Mouse (Mus musculus) olfactory bulb, adult 2 months (tissue): ENCODE results near the gene Il25.

Source experiments
- CTCF ChIP-seq: fragments of 200-500 bp; IDR thresholded peaks from 2 replicates; pipeline ENCODE4 v1.5.1; 2012; ENCODE audit warnings: low read depth, mild to moderate bottlenecking, low read length, moderate library complexity; ENCODE audit not compliant: insufficient read depth
- POLR2A ChIP-seq: fragments of 200-500 bp; IDR thresholded peaks from 2 replicates; pipeline ENCODE4 v1.6.1; 2012; ENCODE audit warnings: mild to moderate bottlenecking, low read depth, low read length, moderate library complexity; ENCODE audit not compliant: insufficient read depth

DNA sequence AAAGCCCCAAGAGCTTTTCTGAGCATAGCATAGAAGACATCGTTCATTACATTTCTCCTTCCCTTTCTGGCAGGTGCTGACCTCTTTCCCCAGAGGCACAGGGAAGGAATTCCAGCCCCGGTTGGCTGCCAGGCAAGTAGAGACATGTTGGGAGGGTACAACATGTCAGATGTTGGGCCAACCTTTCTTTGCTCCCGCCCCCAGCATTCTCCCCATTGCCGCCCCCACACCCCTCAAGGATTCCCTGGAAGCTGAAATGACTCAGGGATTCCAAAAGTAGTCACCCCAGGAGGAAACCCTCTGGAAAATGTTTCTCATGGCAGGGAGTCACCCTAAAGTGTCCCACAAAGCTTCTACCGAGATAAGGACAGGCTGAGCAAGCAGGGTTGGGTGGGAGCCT is 2.7 kb upstream of the Il25 start:
- TF ChIP-seq CTCF = no peak
- TF ChIP-seq POLR2A = no peak
